Mouse (Mus musculus): Measurements from ENCODE around the gene Emp2. TPM values are rescaled to one million over a fixed set of nuclear protein-coding genes. Genes with fewer than 3 reads are reported as not detected.
A peak's percentile ranks its signal among the peaks of the same experiment; 100 is the strongest.

Gene Emp2
- polyA plus RNA-seq, 1 experiment from 2014 or later, result 1.5 TPM

DNA sequence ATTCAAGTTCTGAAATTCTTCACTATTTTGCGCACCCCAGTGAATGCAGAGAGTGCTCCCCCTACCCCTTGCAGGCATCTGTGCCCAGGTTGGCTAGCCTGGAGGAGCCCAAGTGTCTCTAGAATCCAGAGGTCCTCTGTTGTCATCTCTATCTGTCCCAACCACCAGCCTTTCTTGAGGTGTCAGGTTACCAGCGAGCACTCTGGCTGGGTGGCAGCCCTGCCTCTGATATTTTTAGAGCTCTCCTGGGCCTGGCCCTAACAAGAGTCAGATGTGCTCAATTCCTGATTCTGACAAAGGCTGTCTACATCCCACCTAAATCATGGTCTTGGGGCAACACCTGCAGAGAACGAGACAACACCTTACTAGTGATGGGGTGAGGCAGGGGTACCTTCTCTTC lies 2.7 kb downstream of the Emp2 start:
- no peaks in the 10 kb centered on the region for H3K4me1 ChIP-seq (ENCODE audit: insufficient read depth)
- H3K9me3 ChIP-seq (ENCODE audit: low read length), result no peaks in the 10 kb centered on the region
- no peak overlapping the region for H3K4me3 ChIP-seq (ENCODE audit: low read depth, low read length)
- H3K27me3 ChIP-seq (ENCODE audit: insufficient read depth, low read length), result peaks cover 15% of the 10 kb centered on the region; the same call in 1 of the 2 replicates
- no peaks in the 10 kb centered on the region; the same call in 1 of the 2 replicates for H3K36me3 ChIP-seq (replicated peaks; ENCODE audit: insufficient read depth, low read length)
- DNase-seq (no peak), ATAC-seq (no peak)
- no peak overlapping the region for H3K4me2 ChIP-seq (ENCODE audit: low read depth, low read length)
- no peak overlapping the region for H3K9ac ChIP-seq (replicated peaks)
- no peak overlapping the region for H3K27ac ChIP-seq (ENCODE audit: low read depth)
- 57% methylated on average over 3 of the region's 3 CpGs for WGBS (ENCODE audit: insufficient replicate concordance)
- TF ChIP-seq CTCF (IDR thresholded peaks at IDR 0.05; ENCODE audit: low read depth), result no peak
- TF ChIP-seq EP300 (IDR thresholded peaks at IDR 0.05; ENCODE audit: low read depth), result no peak

DNA sequence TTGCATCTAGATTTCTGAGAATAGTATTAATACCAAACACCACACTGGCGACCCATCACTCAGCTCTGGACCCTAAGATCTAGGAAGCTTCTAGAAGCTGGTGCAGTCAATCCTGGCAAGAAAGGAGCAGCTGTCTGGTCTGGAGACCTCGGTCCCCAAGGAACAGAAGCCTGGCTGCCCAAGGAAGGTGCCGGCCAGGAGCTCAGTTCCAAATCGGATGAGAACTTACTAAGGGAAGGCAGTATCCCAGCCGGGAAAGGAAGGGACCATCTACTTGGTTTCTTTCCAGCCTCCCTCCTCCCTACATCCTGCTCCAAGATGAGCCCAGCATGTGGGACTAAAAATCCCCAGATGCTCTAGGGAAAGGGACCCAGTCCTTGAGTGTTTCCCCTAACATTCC lies 3.3 kb downstream of the Emp2 start:
- H3K36me3 ChIP-seq (replicated peaks; ENCODE audit: insufficient read depth, low read length), result no peaks in the 10 kb centered on the region; the same call in 1 of the 2 replicates
- H3K4me2 ChIP-seq (ENCODE audit: low read depth, low read length), result no peak overlapping the region
- DNase-seq, result no peak
- no peak for ATAC-seq
- TF ChIP-seq EP300 (IDR thresholded peaks at IDR 0.05; ENCODE audit: low read depth) (no peak), CTCF (IDR thresholded peaks at IDR 0.05; ENCODE audit: low read depth) (no peak)
- peaks cover 15% of the 10 kb centered on the region; the same call in 1 of the 2 replicates for H3K27me3 ChIP-seq (ENCODE audit: insufficient read depth, low read length)
- H3K4me3 ChIP-seq (ENCODE audit: low read depth, low read length), result no peak overlapping the region
- WGBS (ENCODE audit: insufficient replicate concordance), result 75% methylated on average over 5 of the region's 5 CpGs
- H3K27ac ChIP-seq (ENCODE audit: low read depth), result no peak overlapping the region
- no peaks in the 10 kb centered on the region for H3K9me3 ChIP-seq (ENCODE audit: low read length)
- no peaks in the 10 kb centered on the region for H3K4me1 ChIP-seq (ENCODE audit: insufficient read depth)
- no peak overlapping the region for H3K9ac ChIP-seq (replicated peaks)

DNA sequence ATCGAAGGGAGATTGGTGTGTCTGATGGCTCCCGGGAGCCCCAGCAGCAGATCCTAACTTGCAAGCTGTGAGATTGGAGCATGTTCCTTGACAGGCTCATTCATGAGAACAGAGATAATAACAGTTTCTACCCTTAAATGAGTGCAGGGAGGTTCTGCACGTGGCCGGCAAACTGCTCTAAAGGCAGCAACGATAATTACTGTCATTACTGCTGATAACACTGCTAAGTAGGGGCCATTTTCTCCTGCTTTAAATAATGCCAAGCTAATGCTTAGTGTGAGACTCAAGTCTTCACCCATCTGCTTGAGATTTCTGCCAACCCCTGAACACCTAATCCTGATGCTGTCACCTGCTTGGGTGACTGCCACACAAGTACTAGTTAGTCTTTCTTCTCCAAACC lies 6.4 kb downstream of the Emp2 start:
- DNase-seq, result no peak
- TF ChIP-seq CTCF (IDR thresholded peaks at IDR 0.05; ENCODE audit: low read depth) (no peak), EP300 (IDR thresholded peaks at IDR 0.05; ENCODE audit: low read depth) (no peak)
- Histone ChIP-seq H3K4me3 (ENCODE audit: low read depth, low read length) (no peak overlapping the region), H3K27ac (ENCODE audit: low read depth) (no peak overlapping the region), H3K4me2 (ENCODE audit: low read depth, low read length) (no peak overlapping the region), H3K36me3 (replicated peaks; ENCODE audit: insufficient read depth, low read length) (no peaks in the 10 kb centered on the region; the same call in 1 of the 2 replicates), H3K27me3 (ENCODE audit: insufficient read depth, low read length) (0 out of 2 replicates have a peak, but pooled peaks cover under 1% of the 10 kb centered on the region), H3K9me3 (ENCODE audit: low read length) (no peaks in the 10 kb centered on the region), H3K9ac (replicated peaks) (no peak overlapping the region), H3K4me1 (ENCODE audit: insufficient read depth) (no peaks in the 10 kb centered on the region)
- 67% methylated on average over 5 of the region's 5 CpGs for WGBS (ENCODE audit: insufficient replicate concordance)
- no peak for ATAC-seq

DNA sequence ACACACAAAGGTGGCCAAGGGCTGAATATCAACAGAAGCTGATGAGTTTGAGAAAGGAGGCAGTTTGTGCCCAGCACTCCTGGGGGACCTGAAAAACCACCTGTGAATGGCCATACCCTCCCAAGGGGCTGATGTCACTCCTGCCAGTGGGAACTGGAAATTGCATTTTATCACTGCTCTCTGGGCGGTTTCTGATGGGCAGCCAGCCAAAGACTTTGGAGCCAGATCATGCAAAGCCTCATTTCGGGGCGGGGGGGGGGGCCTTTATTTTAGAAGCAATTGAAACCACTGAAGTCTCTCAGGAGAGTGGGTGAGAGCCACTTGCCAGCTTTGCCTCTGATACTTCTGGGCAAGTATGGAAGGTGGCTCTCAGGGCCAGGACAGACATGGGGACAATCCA lies 7.7 kb downstream of the Emp2 start:
- ATAC-seq (no peak), DNase-seq (no peak)
- TF ChIP-seq CTCF (IDR thresholded peaks at IDR 0.05; ENCODE audit: low read depth) (no peak), EP300 (IDR thresholded peaks at IDR 0.05; ENCODE audit: low read depth) (no peak)
- H3K9ac ChIP-seq (replicated peaks), result no peak overlapping the region
- H3K36me3 ChIP-seq (replicated peaks; ENCODE audit: insufficient read depth, low read length), result no peaks in the 10 kb centered on the region; the same call in 1 of the 2 replicates
- H3K4me2 ChIP-seq (ENCODE audit: low read depth, low read length), result no peak overlapping the region
- H3K4me1 ChIP-seq (ENCODE audit: insufficient read depth), result no peaks in the 10 kb centered on the region
- WGBS (ENCODE audit: insufficient replicate concordance), result 64% methylated on average over 3 of the region's 3 CpGs
- no peak overlapping the region for H3K27ac ChIP-seq (ENCODE audit: low read depth)
- no peaks in the 10 kb centered on the region for H3K9me3 ChIP-seq (ENCODE audit: low read length)
- no peaks in the 10 kb centered on the region for H3K27me3 ChIP-seq (ENCODE audit: insufficient read depth, low read length)
- no peak overlapping the region for H3K4me3 ChIP-seq (ENCODE audit: low read depth, low read length)

DNA sequence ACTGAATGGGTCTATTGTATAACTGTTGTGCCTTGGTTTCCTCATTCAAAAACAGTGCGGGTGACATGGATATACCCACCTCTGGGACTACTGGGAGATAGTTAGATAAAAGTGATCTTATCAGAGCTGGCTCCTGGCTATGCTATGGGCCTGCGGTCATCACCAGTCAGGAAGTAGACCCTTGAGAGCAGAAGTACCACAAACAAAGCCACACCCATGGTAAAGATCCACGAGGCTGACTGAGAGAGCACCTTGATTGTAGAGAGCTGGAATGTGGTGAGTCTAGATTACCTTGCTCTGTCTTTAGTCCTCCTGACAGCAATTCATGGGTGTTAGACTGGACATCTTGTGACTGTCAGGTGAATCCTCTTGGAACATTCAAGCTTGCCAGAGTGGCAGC lies 12.4 kb downstream of the Emp2 start:
- no peak overlapping the region for H3K9ac ChIP-seq (replicated peaks)
- H3K4me2 ChIP-seq (ENCODE audit: low read depth, low read length), result no peak overlapping the region
- TF ChIP-seq EP300 (IDR thresholded peaks at IDR 0.05; ENCODE audit: low read depth), result no peak
- no peak for TF ChIP-seq CTCF (IDR thresholded peaks at IDR 0.05; ENCODE audit: low read depth)
- no peak overlapping the region for H3K27ac ChIP-seq (ENCODE audit: low read depth)
- ATAC-seq (no peak), DNase-seq (no peak)
- H3K9me3 ChIP-seq (ENCODE audit: low read length), result no peaks in the 10 kb centered on the region
- H3K36me3 ChIP-seq (replicated peaks; ENCODE audit: insufficient read depth, low read length), result no peaks in the 10 kb centered on the region
- no peak overlapping the region for H3K4me3 ChIP-seq (ENCODE audit: low read depth, low read length)
- no peaks in the 10 kb centered on the region for H3K4me1 ChIP-seq (ENCODE audit: insufficient read depth)
- 44% methylated on average over 3 of the region's 3 CpGs for WGBS (ENCODE audit: insufficient replicate concordance)
- H3K27me3 ChIP-seq (ENCODE audit: insufficient read depth, low read length), result no peaks in the 10 kb centered on the region

DNA sequence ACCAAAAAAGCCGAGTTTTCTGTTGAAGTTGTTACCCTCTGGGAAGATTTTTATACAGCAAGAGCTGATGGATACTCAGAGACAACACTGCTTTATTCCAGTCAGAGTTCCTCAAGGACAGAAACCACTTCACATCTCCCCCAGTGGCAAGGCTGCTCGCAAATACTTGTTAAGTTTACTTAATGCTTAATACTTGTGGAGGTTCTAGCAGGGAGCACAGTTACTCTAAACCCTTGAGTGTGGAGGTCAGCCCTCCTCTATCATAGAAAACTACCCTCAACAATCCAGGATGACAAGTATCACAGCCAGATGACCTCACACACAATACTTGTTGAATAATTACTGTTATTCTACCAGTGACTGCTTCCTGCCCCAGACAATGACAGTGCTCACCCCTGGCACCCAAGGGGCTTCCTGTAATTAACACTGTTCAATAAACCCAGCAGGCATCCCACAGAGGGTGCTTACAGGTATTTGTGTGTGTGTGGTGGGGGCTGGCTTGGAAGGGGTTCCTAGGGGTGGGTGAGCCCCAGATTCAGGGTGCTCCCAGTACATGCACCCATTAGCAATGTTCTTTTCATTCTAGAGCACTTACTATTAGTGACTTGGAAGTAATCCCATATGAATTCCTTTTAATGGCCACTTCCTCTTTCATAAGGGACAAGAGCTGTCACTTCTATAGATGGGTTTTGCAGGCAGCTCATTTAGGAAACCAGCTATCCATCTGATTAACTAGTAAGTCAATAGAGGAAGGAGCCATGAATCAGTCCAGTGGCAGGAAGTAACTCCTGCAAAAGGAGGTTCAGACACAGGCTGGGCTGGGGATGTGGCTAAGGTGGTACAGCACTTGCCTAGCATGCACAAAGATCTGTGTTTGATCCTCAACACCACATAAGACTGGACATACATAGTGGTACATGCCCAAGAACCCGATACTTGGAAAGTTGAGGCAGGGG lies 13.3 kb downstream of the Emp2 start:
- no peaks in the 10 kb centered on the region for H3K27me3 ChIP-seq (ENCODE audit: insufficient read depth, low read length)
- DNase-seq (no peak), ATAC-seq (no peak)
- H3K4me1 ChIP-seq (ENCODE audit: insufficient read depth), result no peaks in the 10 kb centered on the region
- H3K4me2 ChIP-seq (ENCODE audit: low read depth, low read length), result no peak overlapping the region
- TF ChIP-seq CTCF (IDR thresholded peaks at IDR 0.05; ENCODE audit: low read depth) (no peak), EP300 (IDR thresholded peaks at IDR 0.05; ENCODE audit: low read depth) (no peak)
- no peak overlapping the region for H3K9ac ChIP-seq (replicated peaks)
- H3K4me3 ChIP-seq (ENCODE audit: low read depth, low read length), result no peak overlapping the region
- H3K36me3 ChIP-seq (replicated peaks; ENCODE audit: insufficient read depth, low read length), result no peaks in the 10 kb centered on the region
- no peaks in the 10 kb centered on the region for H3K9me3 ChIP-seq (ENCODE audit: low read length)
- peak overlapping the region; percentile 39; the same call in 1 of the 2 replicates for H3K27ac ChIP-seq (ENCODE audit: low read depth)
- WGBS (ENCODE audit: insufficient replicate concordance), result 60% methylated on average over 3 of the region's 3 CpGs

Data from liver, postnatal 0 days (tissue).